Mouse (Mus musculus) embryonic facial prominence, embryonic 12.5 days (tissue): Measurements from ENCODE around the gene N4bp2. TPM values are rescaled to one million over a fixed set of nuclear protein-coding genes. Genes with fewer than 3 reads are reported as not detected.
"Not testable (repeated sequence)": the region's sequence is repeated elsewhere in the genome, so short reads cannot be mapped to it uniquely, and the experiment has no call there.

ENCODE experiments used
- ATAC-seq: fragments of 200-750 bp; cut with Nextera tagmentation; 2 replicates; pipeline ENCODE4 v1.8.0; 2017; ENCODE audit not compliant: insufficient number of reproducible peaks, insufficient read depth, low FRiP score, low TSS enrichment
- H3K27ac ChIP-seq: fragments of 300-500 bp; sonication (generic); 2 replicates; pipeline ENCODE4 v1.5.1; 2016; ENCODE audit warnings: mild to moderate bottlenecking
- H3K27me3 ChIP-seq: fragments of 300-500 bp; sonication (generic); 2 replicates; pipeline ENCODE4 v1.6.1; 2016; ENCODE audit warnings: mild to moderate bottlenecking, moderate library complexity
- H3K36me3 ChIP-seq: fragments of 300-500 bp; sonication (generic); 2 replicates; pipeline ENCODE4 v1.6.1; 2016; ENCODE audit warnings: mild to moderate bottlenecking
- H3K4me1 ChIP-seq: fragments of 300-500 bp; sonication (generic); 2 replicates; pipeline ENCODE4 v1.6.1; 2016
- H3K4me2 ChIP-seq: fragments of 300-500 bp; sonication (generic); replicated peaks from 2 replicates; pipeline ENCODE4 v1.6.1; 2016; ENCODE audit warnings: mild to moderate bottlenecking, moderate library complexity
- H3K4me3 ChIP-seq: fragments of 300-500 bp; sonication (generic); 2 replicates; pipeline ENCODE4 v1.5.1; 2016; ENCODE audit warnings: mild to moderate bottlenecking
- H3K9ac ChIP-seq: fragments of 300-500 bp; sonication (generic); 2 replicates; pipeline ENCODE4 v1.6.1; 2016; ENCODE audit warnings: mild to moderate bottlenecking, moderate library complexity
- H3K9me3 ChIP-seq: fragments of 300-500 bp; sonication (generic); 2 replicates; pipeline ENCODE4 v1.6.1; 2016; ENCODE audit warnings: mild to moderate bottlenecking, moderate library complexity
- WGBS: fragments of 180-500 bp; shearing (Covaris S2); methylation state at CpG from one replicate; pipeline ENCODE4 v1.1.7; 2016; 5-methylcytosine and 5-hydroxymethylcytosine counted together
- polyA plus RNA-seq: library from polyadenylated mRNA; unstranded; fragments of >200 nt; fragmentation: Nextera tagmentation; extraction: Ambion mirVana; gene quantifications from 2 replicates; pipeline ENCODE4 v1.2.1, GENCODE M21; 2016

N4bp2 gene
- 38.1 and 41.7 TPM in 2 replicates for polyA plus RNA-seq

GRCm38 (mm10) chr5:65763088-65763915 lies at the start of gene N4bp2:
N4bp2 (plus strand) TSS chr5:65763521.
- Histone ChIP-seq H3K27ac (peak within 1 kb of the TSS; percentile 100), H3K9ac (peak within 1 kb of the TSS; percentile 98), H3K4me2 (peak within 1 kb of the TSS; percentile 69), H3K4me3 (peak within 1 kb of the TSS; percentile 84), H3K4me1 (peaks cover 4% of the 10 kb centered on the region), H3K9me3 (no peaks in the 10 kb centered on the region), H3K36me3 (no peaks in the 10 kb centered on the region), H3K27me3 (no peaks in the 10 kb centered on the region)
- peak; percentile 49 for ATAC-seq
- under 1% methylated on average over 74 of the region's 80 CpGs for WGBS

GRCm38 (mm10) chr5:65715084-65715483 lies 48.2 kb upstream of the N4bp2 start:
- Histone ChIP-seq H3K4me2 (no peak overlapping the region), H3K4me1 (no peaks in the 10 kb centered on the region), H3K4me3 (no peak overlapping the region), H3K27ac (no peak overlapping the region), H3K27me3 (no peaks in the 10 kb centered on the region), H3K9ac (no peak overlapping the region), H3K9me3 (no peaks in the 10 kb centered on the region), H3K36me3 (no peaks in the 10 kb centered on the region)
- no peak for ATAC-seq
- 86% methylated on average over 6 of the region's 6 CpGs for WGBS

GRCm38 (mm10) chr5:65717063-65717902 lies 46.0 kb upstream of the N4bp2 start:
- Histone ChIP-seq H3K27me3 (no peaks in the 10 kb centered on the region), H3K4me2 (no peak overlapping the region), H3K27ac (no peak overlapping the region), H3K4me1 (no peaks in the 10 kb centered on the region), H3K9ac (no peak overlapping the region), H3K9me3 (no peaks in the 10 kb centered on the region), H3K4me3 (no peak overlapping the region), H3K36me3 (no peaks in the 10 kb centered on the region)
- ATAC-seq, result no peak
- 80% methylated on average over 18 of the region's 18 CpGs for WGBS

- H3K9me3 ChIP-seq, ATAC-seq, H3K27ac ChIP-seq, H3K4me2 ChIP-seq, H3K4me3 ChIP-seq, H3K27me3 ChIP-seq, H3K9ac ChIP-seq, H3K4me1 ChIP-seq, H3K36me3 ChIP-seq: not testable (repeated sequence)
- 95% methylated on average over 8 of the region's 8 CpGs for WGBS
Measured at GRCm38 (mm10) chr5:65717903-65718211, 45.5 kb upstream of the N4bp2 start.

- no peak for ATAC-seq
- Histone ChIP-seq H3K9me3 (no peaks in the 10 kb centered on the region), H3K27ac (no peak overlapping the region), H3K4me2 (no peak overlapping the region), H3K4me1 (no peaks in the 10 kb centered on the region), H3K9ac (no peak overlapping the region), H3K4me3 (no peak overlapping the region), H3K36me3 (no peaks in the 10 kb centered on the region), H3K27me3 (no peaks in the 10 kb centered on the region)
- 36% methylated on average over 3 of the region's 3 CpGs for WGBS
Measured at GRCm38 (mm10) chr5:65718368-65718767, 45.0 kb upstream of the N4bp2 start.

- Histone ChIP-seq H3K27me3 (no peaks in the 10 kb centered on the region), H3K4me2 (peak overlapping the region; percentile 68), H3K9ac (peak overlapping the region; percentile 36; the same call in 1 of the 2 replicates), H3K36me3 (no peaks in the 10 kb centered on the region), H3K4me3 (peak overlapping the region; percentile 39), H3K9me3 (no peaks in the 10 kb centered on the region), H3K4me1 (peaks cover 10% of the 10 kb centered on the region; the same call in 1 of the 2 replicates), H3K27ac (peak overlapping the region; percentile 90)
- WGBS, result 3% methylated on average over 19 of the region's 23 CpGs
- peak; percentile 84 for ATAC-seq
Measured at GRCm38 (mm10) chr5:65724311-65725054, 38.8 kb upstream of the N4bp2 start.

GRCm38 (mm10) chr5:65731173-65732007 lies 31.9 kb upstream of the N4bp2 start:
- H3K27me3 ChIP-seq, result no peaks in the 10 kb centered on the region
- no peak overlapping the region for H3K4me3 ChIP-seq
- no peak for ATAC-seq
- no peak overlapping the region for H3K9ac ChIP-seq
- H3K4me2 ChIP-seq, result no peak overlapping the region
- H3K9me3 ChIP-seq, result no peaks in the 10 kb centered on the region
- 64% methylated on average over 9 of the region's 9 CpGs for WGBS
- H3K36me3 ChIP-seq, result no peaks in the 10 kb centered on the region
- H3K4me1 ChIP-seq, result no peaks in the 10 kb centered on the region
- H3K27ac ChIP-seq, result no peak overlapping the region

- no peak for ATAC-seq
- WGBS, result 88% methylated on average over 2 of the region's 2 CpGs
- H3K27ac ChIP-seq, result no peak overlapping the region
Measured at GRCm38 (mm10) chr5:65735601-65736000, 27.7 kb upstream of the N4bp2 start.

GRCm38 (mm10) chr5:65739366-65739765 lies 24.0 kb upstream of the N4bp2 start:
- Histone ChIP-seq H3K27me3 (no peaks in the 10 kb centered on the region), H3K9me3 (no peaks in the 10 kb centered on the region), H3K4me2 (no peak overlapping the region), H3K36me3 (no peaks in the 10 kb centered on the region), H3K27ac (no peak overlapping the region), H3K4me1 (no peaks in the 10 kb centered on the region), H3K4me3 (no peak overlapping the region), H3K9ac (no peak overlapping the region)
- 97% methylated on average over 3 of the region's 3 CpGs for WGBS
- ATAC-seq, result no peak

More at GRCm38 (mm10) chr5:65735601-65736000, 27.7 kb upstream of the N4bp2 start:
- Histone ChIP-seq H3K27me3 (no peaks in the 10 kb centered on the region), H3K36me3 (no peaks in the 10 kb centered on the region), H3K9ac (no peak overlapping the region), H3K4me2 (no peak overlapping the region), H3K4me3 (no peak overlapping the region), H3K9me3 (no peaks in the 10 kb centered on the region), H3K4me1 (no peaks in the 10 kb centered on the region)

GRCm38 (mm10) chr5:65746908-65747307 lies 16.4 kb upstream of the N4bp2 start:
- H3K27me3 ChIP-seq, result no peaks in the 10 kb centered on the region
- no peak overlapping the region for H3K9ac ChIP-seq
- no peaks in the 10 kb centered on the region for H3K4me1 ChIP-seq
- H3K4me3 ChIP-seq, result no peak overlapping the region
- no peak for ATAC-seq
- WGBS, result 80% methylated on average over 5 of the region's 5 CpGs
- no peak overlapping the region for H3K27ac ChIP-seq
- H3K9me3 ChIP-seq, result no peaks in the 10 kb centered on the region
- H3K36me3 ChIP-seq, result no peaks in the 10 kb centered on the region
- no peak overlapping the region for H3K4me2 ChIP-seq

- Histone ChIP-seq H3K4me2 (no peak overlapping the region), H3K27me3 (no peaks in the 10 kb centered on the region), H3K9ac (no peak overlapping the region), H3K4me1 (no peaks in the 10 kb centered on the region), H3K9me3 (no peaks in the 10 kb centered on the region), H3K27ac (no peak overlapping the region), H3K4me3 (no peak overlapping the region), H3K36me3 (no peaks in the 10 kb centered on the region)
- 56% methylated on average over 2 of the region's 2 CpGs for WGBS
- ATAC-seq, result no peak
Measured at GRCm38 (mm10) chr5:65748386-65748785, 14.9 kb upstream of the N4bp2 start.
